ENCODE assay signal across 15 mouse cellular contexts in the genomic region with DNA sequence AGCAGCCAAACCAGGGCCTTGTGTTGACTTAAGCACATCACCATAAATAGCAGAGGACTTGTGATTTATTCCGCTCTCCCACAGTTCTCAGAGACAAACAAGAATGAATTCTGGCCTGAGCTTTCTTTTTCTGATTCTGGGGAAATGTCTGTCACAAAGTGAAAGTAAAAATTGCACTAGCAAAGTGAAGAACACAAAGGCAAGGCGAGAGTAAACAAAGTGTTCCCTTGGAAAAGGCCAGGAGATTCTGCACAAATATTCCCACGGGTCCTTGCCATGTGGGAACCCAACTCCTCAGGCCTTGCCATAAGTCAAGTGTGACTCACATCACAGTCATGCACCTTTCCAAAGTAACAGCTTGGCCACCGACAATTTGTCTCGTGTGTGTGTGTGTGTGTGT. TPM values are rescaled to one million over a fixed set of nuclear protein-coding genes. Genes with fewer than 3 reads are reported as not detected.
A peak's percentile ranks its signal among the peaks of the same experiment; 100 is the strongest.
DNase-seq lines count a peak whose midpoint lies in the region; ATAC-seq and TF ChIP-seq lines count a peak whose summit lies in the region.
"Had no signal": no experiment of that assay in that cellular context is flagged by ENCODE, and none has a peak within 500 bp of the region (broad histone marks: within the 10 kb centered on the region; RNA-seq: fewer than 3 reads in every experiment).

No protein-coding gene starts in this region.

- H3K9ac ChIP-seq in lung, postnatal 0 days (replicated peaks; ENCODE audit: low read depth), result no peak overlapping the region
- H3K9ac ChIP-seq in hindbrain, embryonic 13.5 days, result no peak overlapping the region
- H3K9ac ChIP-seq: heart, embryonic 12.5 days; lung, embryonic 15.5 days had no signal

- 63% methylated on average over 5 of the region's 5 CpGs for WGBS in lung, postnatal 0 days
- 23% methylated on average over 5 of the region's 5 CpGs for WGBS in small intestine, adult 2 months
- WGBS in hindbrain, embryonic 13.5 days, result 88% methylated on average over 5 of the region's 5 CpGs
- 86% methylated on average over 5 of the region's 5 CpGs for WGBS in cerebellum, adult 2 months

- no peak for TF ChIP-seq POLR2A in small intestine, adult 2 months (IDR thresholded peaks at IDR 0.05; ENCODE audit: low read depth, low read length)
- no peak for TF ChIP-seq POLR2A in cerebellum, adult 2 months (IDR thresholded peaks at IDR 0.05; ENCODE audit: borderline replicate concordance, insufficient read depth, low read length)

- no peak for TF ChIP-seq CTCF in lung, postnatal 0 days (IDR thresholded peaks at IDR 0.05)
- TF ChIP-seq CTCF in small intestine, adult 2 months (IDR thresholded peaks at IDR 0.05; ENCODE audit: extremely low read depth, insufficient read length, insufficient replicate concordance, low read depth, low read length), result no peak
- TF ChIP-seq CTCF in cerebellum, adult 2 months (IDR thresholded peaks at IDR 0.05; ENCODE audit: borderline replicate concordance, insufficient read depth, low read depth, low read length), result no peak

- no peak overlapping the region for H3K27ac ChIP-seq in lung, postnatal 0 days (ENCODE audit: low read length)
- peak overlapping the region; percentile 93 for H3K27ac ChIP-seq in small intestine, adult 2 months (ENCODE audit: insufficient read depth, low read depth, low read length)
- no peak overlapping the region for H3K27ac ChIP-seq in hindbrain, embryonic 13.5 days
- no peak overlapping the region for H3K27ac ChIP-seq in cerebellum, adult 2 months (ENCODE audit: insufficient read depth, low read length)
- H3K27ac ChIP-seq: lung, embryonic 15.5 days had no signal

- ATAC-seq in lung, postnatal 0 days, result peak; percentile 50
- ATAC-seq in hindbrain, embryonic 13.5 days (ENCODE audit: low FRiP score), result no peak

- no peak overlapping the region for H3K4me3 ChIP-seq in lung, postnatal 0 days (ENCODE audit: low read depth, low read length)
- H3K4me3 ChIP-seq in small intestine, adult 2 months (ENCODE audit: low read depth, low read length), result no peak overlapping the region
- H3K4me3 ChIP-seq in hindbrain, embryonic 13.5 days, result no peak overlapping the region
- no peak overlapping the region for H3K4me3 ChIP-seq in cerebellum, adult 2 months (replicated peaks; ENCODE audit: insufficient read depth, low read depth, low read length)
- H3K4me3 ChIP-seq: heart, embryonic 12.5 days; lung, embryonic 15.5 days had no signal

- no peaks in the 10 kb centered on the region for H3K27me3 ChIP-seq in lung, postnatal 0 days (replicated peaks; ENCODE audit: insufficient read depth, low read length)
- no peaks in the 10 kb centered on the region for H3K27me3 ChIP-seq in small intestine, adult 2 months (ENCODE audit: control insufficient read depth, insufficient read depth, low read length)
- no peaks in the 10 kb centered on the region for H3K27me3 ChIP-seq in hindbrain, embryonic 13.5 days
- no peaks in the 10 kb centered on the region for H3K27me3 ChIP-seq in cerebellum, adult 2 months (ENCODE audit: control insufficient read depth, insufficient read depth, low read length)
- H3K27me3 ChIP-seq: heart, embryonic 12.5 days; lung, embryonic 15.5 days had no signal

- DNase-seq in gastrocnemius, adult 18-20 months (ENCODE audit: low spot score), result peak; percentile 65
- DNase-seq in gastrocnemius, postnatal 14 days, result no peak
- DNase-seq in lung, postnatal 0 days (ENCODE audit: low spot score), result peak; percentile 55
- no peak for DNase-seq in lung, postnatal 4 days
- peak; percentile 47 for DNase-seq in kidney, adult 9 months
- no peak for DNase-seq in cerebellum, adult 2 months
- DNase-seq: embryo, embryonic 11 days; thymus, postnatal 4 days had no signal

- H3K4me1 ChIP-seq in lung, postnatal 0 days (ENCODE audit: insufficient read depth, low read depth, low read length), result no peaks in the 10 kb centered on the region
- H3K4me1 ChIP-seq in small intestine, adult 2 months (ENCODE audit: control insufficient read depth, insufficient read depth, insufficient read length, low read length), result peaks cover 23% of the 10 kb centered on the region; the same call in 1 of the 2 replicates
- no peaks in the 10 kb centered on the region for H3K4me1 ChIP-seq in hindbrain, embryonic 13.5 days (replicated peaks)
- H3K4me1 ChIP-seq in cerebellum, adult 2 months (ENCODE audit: control insufficient read depth, insufficient read depth, low read length), result no peaks in the 10 kb centered on the region
- H3K4me1 ChIP-seq: lung, embryonic 15.5 days had no signal

- intact Hi-C loops in gastrocnemius, postnatal 14 days (cut with DNase I; ENCODE audit: low total_unique reads), result no loop called here

- H3K4me2 ChIP-seq in lung, postnatal 0 days (replicated peaks; ENCODE audit: low read depth, low read length), result no peak overlapping the region
- no peak overlapping the region for H3K4me2 ChIP-seq in hindbrain, embryonic 13.5 days
- H3K4me2 ChIP-seq: heart, embryonic 12.5 days; lung, embryonic 15.5 days had no signal

- no peak for TF ChIP-seq EP300 in lung, postnatal 0 days (IDR thresholded peaks at IDR 0.05)

- H3K36me3 ChIP-seq in lung, postnatal 0 days (ENCODE audit: insufficient read depth, low read length), result peaks cover 16% of the 10 kb centered on the region; the same call in 1 of the 2 replicates
- peaks cover 26% of the 10 kb centered on the region for H3K36me3 ChIP-seq in small intestine, adult 2 months (ENCODE audit: control insufficient read depth, insufficient read depth, low read length)
- H3K36me3 ChIP-seq in hindbrain, embryonic 13.5 days, result peaks cover 54% of the 10 kb centered on the region

- no peaks in the 10 kb centered on the region for H3K9me3 ChIP-seq in lung, postnatal 0 days (ENCODE audit: low read length)
- no peaks in the 10 kb centered on the region for H3K9me3 ChIP-seq in hindbrain, embryonic 13.5 days
- H3K9me3 ChIP-seq: heart, embryonic 12.5 days; lung, embryonic 15.5 days had no signal

RNA-seq across cellular contexts. Expression of a gene that starts 9.5 kb away (rescaled TPM):
- total RNA-seq in gastrocnemius, adult 18-20 months (2021), result not detected
- not detected for total RNA-seq in gastrocnemius, postnatal 14 days (2021)
- polyA plus RNA-seq in lung, postnatal 0 days (2015; fragmentation: Nextera tagmentation; extraction: Ambion mirVana), result not detected in 2 replicates
- polyA plus RNA-seq in small intestine, adult 2 months (2012; rRNA removed), result not detected in 2 replicates
- not detected in 2 replicates for polyA plus RNA-seq in hindbrain, embryonic 13.5 days (2015; fragmentation: Nextera tagmentation; extraction: Ambion mirVana)
- not detected in 2 replicates for polyA plus RNA-seq in cerebellum, adult 2 months (2012; rRNA removed)
- total RNA-seq: left cerebral cortex, postnatal 14 days; midbrain, postnatal 0 days had no signal
- polyA plus RNA-seq: forebrain, embryonic 11.5 days; heart, embryonic 12.5 days; lung, embryonic 15.5 days; midbrain, postnatal 0 days had no signal

RNA-seq across cellular contexts. Expression of a gene that starts 50.4 kb away (rescaled TPM):
- total RNA-seq in gastrocnemius, adult 18-20 months (2021), result not detected
- total RNA-seq in gastrocnemius, postnatal 14 days (2021), result under 1 TPM in 1 of 2 experiments, not detected in 1; 0.08 TPM
- 0.14 and 0.69 TPM in 2 replicates for polyA plus RNA-seq in lung, postnatal 0 days (2015; fragmentation: Nextera tagmentation; extraction: Ambion mirVana)
- 0.36 and 1.4 TPM in 2 replicates for polyA plus RNA-seq in small intestine, adult 2 months (2012; rRNA removed)
- 0.32 and 0.70 TPM in 2 replicates for polyA plus RNA-seq in hindbrain, embryonic 13.5 days (2015; fragmentation: Nextera tagmentation; extraction: Ambion mirVana)
- 2.1 and 2.7 TPM in 2 replicates for polyA plus RNA-seq in cerebellum, adult 2 months (2012; rRNA removed)
- polyA plus RNA-seq: forebrain, embryonic 11.5 days; heart, embryonic 12.5 days had no signal

Comparison
In these comparisons a context has a peak if more than half of its experiments do, and no peak if none do; other contexts are left out.
1. DNase-seq: peak in gastrocnemius, adult 18-20 months (single experiment), lung, postnatal 0 days (single experiment) and kidney, adult 9 months (single experiment); none in gastrocnemius, postnatal 14 days (single experiment), lung, postnatal 4 days (0 of 2) and cerebellum, adult 2 months (0 of 2).